Mouse (Mus musculus) heart, adult 2 months (tissue): ENCODE measurements around the gene Pdxp. TPM values are rescaled to one million over a fixed set of nuclear protein-coding genes. Genes with fewer than 3 reads are reported as not detected.

Experiments
- DNase-seq, 2 experiments: peaks; one replicate each; pipeline ENCODE4 v3.0.0; 2021
- H3K27ac ChIP-seq: fragments of 200-600 bp; 2 replicates; pipeline ENCODE4 v1.8.1; 2022
- H3K27me3 ChIP-seq: fragments of 200-500 bp; 2 replicates; pipeline ENCODE4 v1.6.1; 2012; ENCODE audit warnings: mild to moderate bottlenecking, low read length, inconsistent platforms, mixed read lengths; ENCODE audit not compliant: control insufficient read depth, insufficient read depth
- H3K36me3 ChIP-seq: fragments of 200-500 bp; 2 replicates; pipeline ENCODE4 v1.6.1; 2012; ENCODE audit warnings: low read length, inconsistent platforms; ENCODE audit not compliant: control insufficient read depth, insufficient read depth
- H3K4me1 ChIP-seq: fragments of 200-500 bp; 2 replicates; pipeline ENCODE4 v1.6.1; 2011; ENCODE audit warnings: low read length; ENCODE audit not compliant: control insufficient read depth, insufficient read depth
- H3K4me3 ChIP-seq: fragments of 200-600 bp; 2 replicates; pipeline ENCODE4 v1.8.1; 2022
- H3K79me2 ChIP-seq: fragments of 200-500 bp; replicated peaks from 2 replicates; pipeline ENCODE4 v1.6.1; 2012; ENCODE audit warnings: mild to moderate bottlenecking, inconsistent platforms, low read length, moderate library complexity, mixed read lengths; ENCODE audit not compliant: control insufficient read depth, insufficient read depth
- H3K9ac ChIP-seq: fragments of 200-500 bp; 2 replicates; pipeline ENCODE4 v1.6.1; 2012; ENCODE audit warnings: low read depth, mild to moderate bottlenecking, control low read depth, inconsistent platforms, low read length, mixed read lengths
- CTCF ChIP-seq: fragments of 200-600 bp; IDR thresholded peaks from 2 replicates; pipeline ENCODE4 v1.8.1; 2022; ENCODE audit warnings: antibody characterized with exemption, mild to moderate bottlenecking, moderate library complexity
- EP300 ChIP-seq: fragments of 200-500 bp; IDR thresholded peaks from 2 replicates; pipeline ENCODE4 v1.6.1; 2011; ENCODE audit warnings: low read depth, low read length, control low read depth; ENCODE audit not compliant: insufficient read depth
- POLR2A ChIP-seq: fragments of 200-500 bp; IDR thresholded peaks from 2 replicates; pipeline ENCODE4 v1.6.1; 2011; ENCODE audit warnings: mild to moderate bottlenecking, low read depth, low read length, control low read depth; ENCODE audit not compliant: insufficient read depth
- WGBS: fragments of 180-500 bp; shearing (Covaris S2); methylation state at CpG from one replicate; pipeline ENCODE4 v1.1.7; 2018; 5-methylcytosine and 5-hydroxymethylcytosine counted together
- intact Hi-C: fragments of 180-260 bp; cut with DNase I; formaldehyde crosslinking; loops from one replicate; pipeline ENCODE4 v1.15.1; 2025
- polyA plus RNA-seq: library from polyadenylated mRNA; depleted of rRNA; stranded (reverse); fragments of >200 nt; gene quantifications from 2 replicates; pipeline ENCODE4 v1.2.3, GENCODE M21; 2012
- total RNA-seq, 2 experiments: library from RNA; stranded (reverse); gene quantifications; 2 replicates each; pipeline ENCODE4 v1.2.3; 2021

The Pdxp gene
- total and polyA plus RNA-seq, 3 experiments: 0.81 to 2.0 (median 0.86) TPM

- Histone ChIP-seq H3K79me2 (no peaks in the 10 kb centered on the region), H3K27ac (no peak overlapping the region), H3K9ac (no peak overlapping the region), H3K36me3 (no peaks in the 10 kb centered on the region), H3K27me3 (no peaks in the 10 kb centered on the region), H3K4me3 (no peak overlapping the region), H3K4me1 (peaks cover 4% of the 10 kb centered on the region)
- DNase-seq: no peak
- TF ChIP-seq CTCF: no peak
- no peak for TF ChIP-seq POLR2A
- no peak for TF ChIP-seq EP300
- 83% methylated on average over 8 of the region's 8 CpGs for WGBS
- intact Hi-C loops: no loop called here
These were observed 12.3 kb upstream of the Pdxp start for GRCm38 (mm10) chr15:78901422-78901789.

DNA sequence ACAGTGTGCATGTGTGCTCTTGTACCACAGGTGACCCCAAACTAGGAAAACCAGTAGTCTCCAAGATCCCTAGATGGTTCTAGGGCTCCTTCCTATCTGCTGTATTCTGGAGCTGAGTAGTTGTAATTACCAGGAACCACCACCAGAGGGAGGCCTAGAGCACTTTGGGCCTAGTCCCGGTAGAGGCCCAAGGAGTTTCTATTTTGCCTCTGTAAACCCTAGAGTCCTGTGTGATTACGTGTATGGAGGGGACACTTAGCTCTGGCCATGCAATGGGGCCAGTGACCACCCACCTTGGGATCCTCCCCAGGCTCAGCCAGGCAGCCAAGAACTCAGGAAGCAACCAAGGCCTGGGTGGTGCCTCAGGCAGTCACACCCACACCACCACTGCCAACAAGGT lies 10.5 kb upstream of the Pdxp start:
- no peak overlapping the region for H3K4me3 ChIP-seq
- peaks cover 4% of the 10 kb centered on the region for H3K4me1 ChIP-seq
- 5% methylated on average over 2 of the region's 2 CpGs for WGBS
- no peak overlapping the region; the same call in 1 of the 2 replicates for H3K27ac ChIP-seq
- peak; percentile 78 to 80 for DNase-seq
- no peaks in the 10 kb centered on the region for H3K79me2 ChIP-seq
- peak overlapping the region; percentile 45 for H3K9ac ChIP-seq
- no peaks in the 10 kb centered on the region for H3K27me3 ChIP-seq
- intact Hi-C loops: no loop called here
- TF ChIP-seq POLR2A (no peak), EP300 (peak; percentile 57; the same call in 1 of the 2 replicates), CTCF (peak; percentile 97)
- H3K36me3 ChIP-seq: no peaks in the 10 kb centered on the region

- intact Hi-C loops: no loop called here
- 88% methylated on average over 7 of the region's 7 CpGs for WGBS
- Histone ChIP-seq H3K79me2 (no peaks in the 10 kb centered on the region), H3K27me3 (no peaks in the 10 kb centered on the region), H3K27ac (no peak overlapping the region), H3K4me1 (peaks cover 2% of the 10 kb centered on the region), H3K9ac (no peak overlapping the region), H3K36me3 (no peaks in the 10 kb centered on the region), H3K4me3 (no peak overlapping the region)
- no peak for DNase-seq
- TF ChIP-seq EP300 (no peak), POLR2A (no peak), CTCF (no peak)
These were observed 5.3 kb upstream of the Pdxp start for GRCm38 (mm10) chr15:78908399-78908798.

GRCm38 (mm10) chr15:78908982-78909381 lies 4.7 kb upstream of the Pdxp start:
- peaks cover 2% of the 10 kb centered on the region; the same call in 1 of the 2 replicates for H3K4me1 ChIP-seq
- no peak overlapping the region for H3K4me3 ChIP-seq
- H3K27me3 ChIP-seq: no peaks in the 10 kb centered on the region
- TF ChIP-seq POLR2A (no peak), EP300 (no peak), CTCF (no peak)
- no peak for DNase-seq
- no peak overlapping the region for H3K27ac ChIP-seq
- H3K79me2 ChIP-seq: no peaks in the 10 kb centered on the region
- intact Hi-C loops: no loop called here
- H3K36me3 ChIP-seq: no peaks in the 10 kb centered on the region
- no peak overlapping the region for H3K9ac ChIP-seq
- 57% methylated on average over 8 of the region's 8 CpGs for WGBS

- no peak overlapping the region for H3K27ac ChIP-seq
- H3K9ac ChIP-seq: no peak overlapping the region
- no peaks in the 10 kb centered on the region for H3K79me2 ChIP-seq
- H3K4me3 ChIP-seq: no peak overlapping the region
- no peak for DNase-seq
- TF ChIP-seq POLR2A: no peak
- TF ChIP-seq CTCF: peak; percentile 38
- H3K36me3 ChIP-seq: no peaks in the 10 kb centered on the region
- H3K4me1 ChIP-seq: peaks cover 2% of the 10 kb centered on the region
- 57% methylated on average over 9 of the region's 9 CpGs for WGBS
- intact Hi-C loops: loop anchor here (5.0 kb wide), 1 partner anchor 115 kb away; the partner anchor contains the start of gene H1f0
- H3K27me3 ChIP-seq: peaks cover 2% of the 10 kb centered on the region; the same call in 1 of the 2 replicates
These were observed 1.7 kb upstream of the Pdxp start for GRCm38 (mm10) chr15:78912040-78912439.

- intact Hi-C loops: loop anchor here (2.0 to 5.0 kb wide), 2 partner anchors 49 to 113 kb away; partner anchors contain the start of gene H1f0
- peaks cover 2% of the 10 kb centered on the region for H3K4me1 ChIP-seq
- H3K27me3 ChIP-seq: peaks cover 2% of the 10 kb centered on the region; the same call in 1 of the 2 replicates
- no peak for TF ChIP-seq EP300
- no peak for TF ChIP-seq CTCF
- no peak for DNase-seq
- no peak overlapping the region for H3K27ac ChIP-seq
- peak overlapping the region; percentile 65 for H3K9ac ChIP-seq
- no peaks in the 10 kb centered on the region for H3K79me2 ChIP-seq
- peak overlapping the region; percentile 55 for H3K4me3 ChIP-seq
- H3K36me3 ChIP-seq: no peaks in the 10 kb centered on the region
- WGBS: 1% methylated on average over 83 of the region's 87 CpGs
These were observed 538 bp downstream of the Pdxp start for GRCm38 (mm10) chr15:78914091-78914822.
